Mouse (Mus musculus) adrenal gland, adult 8-10 months (tissue): ENCODE measurements around the gene Atp2b1. TPM values are rescaled to one million over a fixed set of nuclear protein-coding genes. Genes with fewer than 3 reads are reported as not detected.

Experiments
- DNase-seq: peaks from one replicate; pipeline ENCODE4 v3.0.0; 2022
- total RNA-seq, 4 experiments: library from RNA; stranded (reverse); gene quantifications; 2 replicates each; pipeline ENCODE4 v1.2.4; 2022

Atp2b1 gene
- 10 to 100 TPM; 48.0 to 69.1 (median 53.3) TPM for total RNA-seq

DNA sequence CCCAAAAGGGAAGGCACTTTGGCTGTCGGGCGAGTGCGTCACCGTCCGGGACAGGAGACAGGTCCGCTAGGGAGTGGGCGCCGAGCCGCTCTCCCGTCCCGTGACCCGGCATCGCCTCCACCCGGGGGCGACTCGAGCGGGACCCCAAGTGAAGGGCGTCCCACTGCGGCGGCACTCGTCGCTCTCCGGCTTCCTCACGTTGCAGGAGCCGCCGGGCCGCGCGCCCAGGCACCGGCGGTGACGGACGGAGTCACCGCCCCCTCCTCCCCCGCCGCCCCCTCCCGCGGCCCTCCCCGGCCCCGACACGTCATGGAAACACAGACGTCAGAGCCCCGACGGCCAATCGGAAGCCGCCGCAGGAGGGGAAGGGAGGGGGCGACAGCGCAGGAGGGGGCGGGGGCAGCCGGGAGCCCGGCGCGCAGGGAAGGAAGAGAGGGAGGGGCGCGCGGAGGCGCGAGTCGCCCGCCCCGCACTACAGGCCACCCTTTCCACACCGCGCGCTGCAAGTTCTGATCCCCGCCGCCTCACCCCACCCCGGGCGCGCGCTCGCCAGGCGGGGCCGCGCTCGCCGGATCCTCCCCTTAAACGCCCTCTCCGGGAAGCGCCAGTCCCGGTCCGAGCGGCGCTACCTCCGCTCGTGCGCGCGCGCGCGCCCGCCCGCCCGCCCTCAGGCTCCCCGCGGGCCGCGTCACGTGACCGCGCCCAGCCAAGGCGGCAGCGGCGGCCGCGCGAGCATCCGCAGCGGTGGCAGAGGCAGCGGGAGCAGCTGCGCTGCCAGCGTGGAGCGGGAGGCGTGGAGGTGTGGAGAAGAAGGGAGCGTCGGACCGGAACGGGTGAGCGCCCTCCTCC is at the start of gene Atp2b1:
Gene Atp2b1, plus strand, starts transcription at position 446 of the 849 bp plus-strand sequence.
- peak; percentile 94 for DNase-seq

DNA sequence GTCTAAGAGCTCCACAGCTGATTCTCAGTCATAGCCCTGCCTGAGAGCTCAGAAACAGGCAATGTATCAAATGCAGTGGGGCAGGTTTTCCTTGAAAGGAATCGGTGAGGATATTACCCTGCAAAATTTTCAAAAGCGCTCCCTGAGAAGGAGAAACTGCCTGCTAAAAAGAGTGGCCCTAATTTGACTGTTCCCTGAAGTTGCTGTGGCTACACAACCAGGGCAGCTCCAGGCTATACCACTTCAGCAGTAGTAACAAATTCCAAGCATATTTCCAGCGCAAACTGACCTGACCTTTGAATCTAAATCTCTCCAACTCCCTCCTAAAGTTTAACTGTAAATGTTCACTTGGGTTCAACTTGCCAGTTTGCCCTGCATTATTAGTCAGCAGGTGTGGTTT is 49.4 kb upstream of the Atp2b1 start:
- DNase-seq = no peak

DNA sequence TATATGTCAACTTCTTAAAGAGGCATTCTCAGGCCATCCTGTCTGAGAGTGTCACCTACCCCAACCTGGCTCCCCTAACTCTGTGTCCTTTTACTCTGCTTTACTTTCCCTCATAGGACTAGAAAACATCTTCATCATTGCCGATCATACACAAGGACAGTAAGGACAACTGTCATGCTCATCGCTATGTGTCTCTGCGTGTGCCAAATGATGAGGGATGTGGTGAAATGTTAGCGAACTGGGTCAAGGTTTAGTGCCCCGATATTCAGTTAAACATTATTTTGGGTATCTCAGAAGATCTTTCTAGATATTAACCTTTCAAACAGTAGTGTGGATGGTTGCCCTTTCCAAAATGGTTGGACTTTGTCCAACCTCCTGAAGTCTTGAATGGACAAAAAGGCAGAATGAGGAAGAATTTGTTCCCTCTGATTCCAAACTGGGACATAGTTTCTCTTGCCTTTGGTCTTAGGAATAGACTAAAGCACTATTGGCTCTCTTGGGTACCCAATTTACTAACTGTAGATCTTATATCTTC is 47.3 kb upstream of the Atp2b1 start:
- DNase-seq = peak; percentile 15

DNA sequence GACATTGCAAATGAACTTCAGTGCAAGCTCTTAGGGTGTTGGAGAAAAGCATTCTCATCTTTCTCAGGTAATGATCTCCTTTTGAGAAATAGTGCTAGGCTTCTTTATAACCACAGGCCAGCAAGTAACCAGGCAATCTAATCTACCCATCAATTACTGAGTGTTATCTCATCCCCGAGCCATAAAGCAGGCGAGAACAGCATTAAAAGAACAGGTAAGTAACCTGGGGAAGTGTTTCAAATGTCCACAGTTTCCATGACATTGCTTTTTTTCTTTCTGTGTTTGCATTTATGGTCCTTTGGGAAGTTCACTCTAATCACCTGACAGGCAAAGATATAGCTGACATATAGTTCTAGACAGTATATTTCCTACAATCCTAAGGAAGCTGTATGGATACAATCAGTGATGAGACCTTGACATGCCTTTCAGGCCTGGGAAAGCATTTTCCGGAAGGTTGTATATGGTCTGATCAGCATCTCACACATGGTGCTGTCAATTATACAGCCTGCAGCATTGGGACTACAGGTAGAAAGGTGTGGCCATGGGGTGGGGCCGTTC is 45.8 kb upstream of the Atp2b1 start:
- no peak for DNase-seq

DNA sequence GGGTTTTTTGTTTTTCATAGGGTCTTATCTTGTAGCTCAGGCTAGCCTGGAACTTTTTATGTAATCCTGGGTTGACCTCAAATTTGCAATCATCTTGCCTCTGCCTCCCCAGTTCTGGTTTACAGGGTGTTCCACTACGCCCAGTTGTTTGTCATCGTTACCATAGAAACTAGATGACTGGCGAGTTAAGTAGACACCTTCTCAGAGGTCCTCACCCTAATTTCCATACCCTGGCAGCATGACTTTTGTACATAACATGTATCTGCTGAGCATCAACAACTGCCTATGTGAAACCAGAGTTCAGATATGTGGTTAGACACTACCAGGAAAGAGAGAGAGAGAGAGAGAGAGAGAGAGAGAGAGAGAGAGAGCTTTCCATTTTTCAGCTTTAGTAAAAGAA is 36.4 kb upstream of the Atp2b1 start:
- DNase-seq = no peak

DNA sequence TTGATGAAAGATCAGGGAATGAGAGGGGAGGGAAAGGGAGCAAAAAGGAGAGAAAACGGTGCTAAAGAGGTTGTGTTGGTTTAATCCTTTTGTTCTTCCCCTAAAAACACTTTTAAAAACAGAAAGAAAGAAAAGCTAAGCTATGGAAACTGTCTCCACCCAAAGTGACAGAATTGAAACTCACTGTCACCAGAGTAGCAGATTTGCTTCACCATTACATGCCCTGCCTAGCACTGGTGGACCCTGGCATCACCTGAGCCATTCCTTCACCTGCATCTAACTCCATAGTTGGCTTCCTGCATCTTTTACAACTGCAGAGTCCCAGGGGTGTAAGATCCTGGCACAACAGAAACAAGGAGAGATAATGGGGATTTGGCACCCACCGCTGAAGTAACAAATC is 35.6 kb upstream of the Atp2b1 start:
- DNase-seq = no peak

DNA sequence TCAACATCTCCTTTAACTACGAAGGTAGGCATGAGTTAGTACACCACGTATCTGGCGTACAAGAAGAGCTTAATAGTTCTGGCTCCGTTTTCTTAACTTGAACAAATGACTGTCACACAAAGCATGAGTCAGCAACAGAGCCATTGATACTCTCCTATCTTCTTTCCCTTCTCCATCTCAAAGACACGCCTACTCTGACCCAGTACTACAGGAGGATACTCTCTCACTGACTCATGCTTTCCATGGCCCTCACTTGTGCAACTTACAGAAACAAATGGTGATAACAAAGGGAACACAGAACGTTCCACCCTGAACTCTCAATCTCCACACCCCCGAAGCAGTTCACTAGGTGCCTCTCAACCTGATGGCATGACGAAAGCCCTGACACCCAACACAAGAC is 34.1 kb upstream of the Atp2b1 start:
- DNase-seq = peak; percentile 53

DNA sequence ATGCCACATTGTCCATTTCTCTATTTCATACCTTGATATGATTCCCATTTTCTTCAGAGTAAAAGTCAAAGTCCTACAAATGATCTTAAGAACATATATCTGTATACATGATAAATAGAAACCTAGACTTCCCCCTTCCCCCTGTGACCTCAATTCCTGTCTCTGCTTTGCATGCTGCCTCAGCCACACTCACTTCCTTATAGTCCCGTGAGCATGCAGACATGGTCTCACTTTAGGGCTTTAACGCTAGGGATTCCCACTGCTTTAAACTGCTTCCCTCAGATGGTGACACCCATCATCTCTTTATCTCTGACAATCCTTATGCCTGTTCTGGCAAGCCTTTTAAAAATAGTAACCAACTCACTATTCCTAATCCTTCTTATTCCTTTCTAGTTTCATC is 33.5 kb upstream of the Atp2b1 start:
- DNase-seq = no peak

DNA sequence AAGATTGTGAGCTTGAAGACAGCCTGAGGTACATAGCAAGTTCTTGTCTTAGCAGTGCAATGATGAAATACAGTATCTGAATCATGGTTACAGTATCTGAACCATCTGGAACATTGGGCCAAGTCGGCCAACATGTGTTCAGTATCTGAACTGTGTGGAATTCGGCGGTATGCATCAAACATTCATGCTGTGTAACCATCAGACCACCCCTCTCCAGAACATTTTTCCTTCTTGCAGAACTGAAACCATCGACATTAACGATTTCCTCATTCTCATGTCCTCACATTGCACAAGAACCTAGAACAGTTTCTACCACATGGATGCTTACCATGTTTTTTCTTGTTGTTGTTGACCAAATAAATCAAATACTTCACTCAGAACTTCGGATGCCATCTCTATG is 32.7 kb upstream of the Atp2b1 start:
- DNase-seq = no peak

DNA sequence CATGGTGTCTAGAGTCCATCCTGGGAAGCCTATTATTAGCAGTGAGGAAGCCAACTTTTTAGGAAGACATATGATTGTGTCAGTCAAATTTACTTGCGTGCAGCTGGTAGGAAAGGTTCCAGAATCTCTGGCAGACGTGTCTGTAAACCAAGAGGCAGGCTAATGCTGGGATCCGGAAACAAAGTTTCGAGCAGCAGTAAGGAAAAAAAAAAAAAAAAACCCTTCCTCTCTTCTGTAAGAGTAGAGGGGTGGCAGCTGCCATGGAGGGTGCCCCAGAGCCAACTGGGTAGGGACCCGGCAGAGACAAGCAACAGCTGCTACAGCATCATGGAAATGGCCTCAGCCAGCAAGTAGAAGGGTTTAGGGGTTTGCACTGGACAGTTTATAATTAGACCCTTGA is 31.6 kb upstream of the Atp2b1 start:
- DNase-seq = no peak

DNA sequence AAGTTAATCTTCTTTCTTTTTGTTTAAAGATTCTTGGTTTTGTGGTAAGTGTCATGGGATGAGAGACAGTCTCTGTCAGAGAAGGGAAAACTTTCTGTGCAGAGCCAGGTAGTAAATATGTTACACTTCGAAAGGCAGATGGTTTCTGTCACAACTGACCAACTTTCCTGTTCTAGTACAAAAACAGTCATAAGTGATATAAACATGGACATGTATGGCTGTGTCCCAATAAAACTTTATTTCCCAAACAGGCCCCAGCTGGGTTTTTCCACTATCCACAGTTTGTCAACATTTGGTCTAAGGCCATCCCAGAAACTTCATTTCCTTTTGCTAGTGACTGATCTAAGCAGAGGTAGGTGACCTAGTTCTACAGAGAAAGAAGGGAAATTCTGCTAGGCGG is 29.8 kb upstream of the Atp2b1 start:
- no peak for DNase-seq

DNA sequence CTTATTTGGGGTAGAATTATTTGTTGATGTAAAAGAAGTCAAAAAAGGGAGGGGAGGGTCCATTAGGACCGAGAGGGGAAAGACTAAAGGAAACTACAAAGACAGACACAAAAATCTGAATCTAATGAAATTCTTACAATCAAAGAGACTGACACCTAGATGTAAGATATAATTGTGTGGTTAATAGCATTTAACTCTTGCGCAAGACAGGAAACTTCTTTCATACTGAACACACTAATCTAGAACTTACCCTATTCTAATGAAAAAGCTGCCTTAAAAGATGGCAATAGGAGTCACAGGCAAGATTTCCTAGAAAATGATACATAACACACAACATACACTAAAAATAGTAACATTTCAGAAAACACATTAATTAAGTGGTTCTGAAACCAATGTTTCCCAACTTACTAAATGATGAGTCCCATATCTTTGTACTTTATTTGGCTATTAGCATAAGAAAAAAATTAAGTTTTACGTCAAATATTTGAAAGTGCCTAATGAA is 27.4 kb upstream of the Atp2b1 start:
- DNase-seq = no peak

DNA sequence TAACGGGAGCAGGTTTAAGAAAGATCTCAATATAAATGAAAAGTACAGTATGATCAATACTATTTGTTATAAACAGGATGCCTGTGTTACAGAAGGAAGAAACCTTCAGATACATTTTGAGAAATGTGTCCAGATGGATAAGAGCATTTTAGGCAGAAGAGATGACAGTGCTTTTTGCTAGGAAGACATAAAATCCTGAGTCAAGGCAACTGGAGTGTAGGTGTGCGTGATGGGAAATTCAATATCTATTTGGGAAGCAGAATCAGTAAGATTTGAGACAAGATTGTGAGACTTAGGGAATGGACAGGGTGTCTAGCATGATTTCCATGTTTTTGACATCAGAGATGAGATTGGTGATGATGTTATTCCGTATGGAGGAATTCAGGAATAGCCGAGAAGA is 22.8 kb upstream of the Atp2b1 start:
- DNase-seq = no peak

DNA sequence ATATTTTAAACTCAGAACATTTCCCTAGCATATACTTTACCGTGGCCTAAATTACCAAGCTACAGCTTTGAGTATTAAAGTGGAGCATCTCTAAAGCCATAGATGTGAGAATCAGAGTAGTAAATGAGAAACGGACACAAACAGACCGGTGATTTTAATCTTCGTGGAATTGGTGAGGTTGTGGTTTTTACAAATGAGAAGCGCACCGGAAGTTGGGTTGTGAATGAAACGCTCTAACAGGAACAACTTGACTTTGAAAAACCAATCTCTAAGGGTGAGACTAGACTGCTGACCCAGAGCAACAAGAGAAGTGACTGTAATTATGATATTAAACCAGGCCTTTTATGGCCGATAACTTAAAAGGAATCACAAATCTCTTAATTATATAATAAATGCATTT is 16.7 kb upstream of the Atp2b1 start:
- no peak for DNase-seq

DNA sequence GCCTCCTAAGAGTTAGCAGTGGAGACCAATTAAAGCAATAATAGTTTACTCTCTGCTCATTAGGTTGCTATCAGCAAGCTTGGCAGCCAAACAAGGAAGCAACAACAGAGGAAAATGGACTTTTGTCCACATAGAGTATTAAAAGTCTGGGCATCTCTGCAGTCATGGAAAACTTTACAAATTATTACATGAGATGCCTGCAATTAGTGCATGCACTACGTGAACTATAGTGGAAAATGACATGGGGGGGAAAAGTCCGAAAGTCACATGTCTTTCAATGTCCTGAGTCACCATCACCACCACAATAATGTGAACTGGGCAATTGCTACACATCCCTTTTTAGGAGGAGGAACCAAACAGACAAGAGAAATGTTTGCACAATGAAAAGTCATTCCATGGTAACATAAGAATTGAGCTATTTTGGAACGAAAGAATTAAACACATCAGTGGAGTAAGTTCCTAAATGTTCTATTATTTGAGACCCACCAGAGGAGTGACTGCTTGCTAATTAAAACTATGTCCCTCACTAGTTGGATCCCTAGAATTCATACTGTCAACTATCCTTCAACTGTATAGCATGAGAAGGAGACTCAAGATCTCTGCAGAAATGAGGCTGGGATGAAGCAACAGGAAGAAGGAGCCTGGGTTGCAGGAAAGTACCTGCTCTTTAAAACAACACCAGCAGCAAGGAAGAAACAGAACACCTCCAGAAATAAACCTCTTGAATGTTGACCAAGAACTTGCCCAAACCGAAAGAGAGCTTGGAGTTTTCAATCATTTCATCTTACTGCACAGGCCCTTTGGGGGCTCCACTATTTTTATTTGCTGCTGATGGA is 16.1 kb upstream of the Atp2b1 start:
- no peak for DNase-seq

DNA sequence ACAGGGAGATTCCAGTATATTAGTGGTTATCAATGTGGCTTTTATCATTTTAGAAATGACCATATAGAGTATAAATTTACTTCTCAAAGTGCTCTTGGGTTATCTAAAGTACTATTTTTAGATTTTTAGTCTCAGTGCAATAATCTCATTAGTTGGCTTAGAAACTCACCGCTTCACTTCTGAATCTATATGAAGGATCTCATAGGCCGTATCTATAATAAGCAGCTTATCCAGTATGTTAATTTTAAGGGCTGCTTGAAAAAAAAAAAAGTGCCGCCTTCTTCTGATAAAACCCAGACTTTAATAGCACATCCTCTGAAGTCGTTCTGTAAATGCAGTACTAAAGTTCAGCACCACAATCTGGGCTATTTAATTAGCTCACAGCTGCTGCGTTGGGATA is 12.7 kb upstream of the Atp2b1 start:
- no peak for DNase-seq

DNA sequence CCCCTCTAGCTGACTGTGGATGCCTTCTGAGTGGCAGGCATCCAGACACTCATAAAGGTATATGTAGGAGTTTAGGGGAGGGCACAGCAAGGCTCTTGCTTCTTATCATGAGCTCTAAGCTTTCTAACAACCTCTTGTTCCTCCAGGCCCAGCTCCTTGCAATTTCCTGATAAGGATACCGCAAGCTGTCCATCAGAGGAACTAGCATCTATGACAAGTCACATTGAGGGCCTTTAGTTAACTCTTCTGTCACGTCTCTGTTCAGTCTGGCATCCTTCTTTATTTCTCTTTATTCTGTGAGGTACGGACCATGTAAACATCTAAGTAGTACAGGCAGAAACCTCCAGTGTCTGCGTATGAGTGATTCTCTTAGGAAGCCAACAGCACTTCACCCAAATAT is 8.2 kb upstream of the Atp2b1 start:
- no peak for DNase-seq

DNA sequence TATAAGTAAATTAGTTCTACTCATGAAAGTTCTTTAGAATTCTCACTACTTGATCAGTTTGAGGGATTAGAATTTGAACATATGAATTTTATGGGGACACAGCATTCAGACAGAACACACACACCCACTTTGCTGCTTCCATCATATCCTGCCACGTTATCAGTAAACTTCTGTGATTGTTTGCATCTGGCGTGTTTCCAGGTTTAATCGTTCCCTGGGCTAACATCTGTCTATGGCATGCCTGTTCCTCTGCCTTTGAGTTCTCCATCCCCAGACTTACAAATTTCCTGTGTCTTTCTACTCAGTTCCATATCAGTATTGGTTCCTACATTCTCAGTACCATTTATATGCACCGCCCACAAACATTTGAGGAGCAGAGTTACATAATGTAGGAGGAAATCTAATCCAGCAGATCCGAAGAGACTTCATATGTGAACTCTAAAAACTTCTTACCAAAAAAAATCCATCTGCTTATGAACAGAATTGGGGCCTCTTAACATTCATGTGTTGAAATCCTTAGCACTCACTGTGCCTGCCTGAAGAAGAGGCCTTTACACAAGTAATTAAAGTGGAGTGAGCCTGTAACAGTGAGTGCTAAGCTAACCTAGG is 7.2 kb upstream of the Atp2b1 start:
- no peak for DNase-seq

DNA sequence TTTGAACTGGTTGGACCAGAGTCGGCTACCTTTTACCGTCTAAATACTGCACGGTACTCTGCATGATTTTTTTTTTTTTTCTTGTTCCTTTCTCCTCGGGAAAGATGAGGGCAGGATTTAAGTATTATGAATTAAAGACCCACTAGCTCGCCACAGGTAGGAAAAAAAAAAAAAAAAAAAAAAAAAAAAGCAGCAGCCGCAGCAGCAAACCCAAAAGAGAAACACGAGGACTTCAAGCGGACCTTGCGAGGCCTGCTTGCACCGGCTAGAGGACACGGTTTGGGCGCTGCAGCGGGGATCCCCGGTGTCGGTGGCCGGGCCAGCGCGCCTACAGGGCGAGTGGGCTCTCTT is 621 bp upstream of the Atp2b1 start:
- no peak for DNase-seq

DNA sequence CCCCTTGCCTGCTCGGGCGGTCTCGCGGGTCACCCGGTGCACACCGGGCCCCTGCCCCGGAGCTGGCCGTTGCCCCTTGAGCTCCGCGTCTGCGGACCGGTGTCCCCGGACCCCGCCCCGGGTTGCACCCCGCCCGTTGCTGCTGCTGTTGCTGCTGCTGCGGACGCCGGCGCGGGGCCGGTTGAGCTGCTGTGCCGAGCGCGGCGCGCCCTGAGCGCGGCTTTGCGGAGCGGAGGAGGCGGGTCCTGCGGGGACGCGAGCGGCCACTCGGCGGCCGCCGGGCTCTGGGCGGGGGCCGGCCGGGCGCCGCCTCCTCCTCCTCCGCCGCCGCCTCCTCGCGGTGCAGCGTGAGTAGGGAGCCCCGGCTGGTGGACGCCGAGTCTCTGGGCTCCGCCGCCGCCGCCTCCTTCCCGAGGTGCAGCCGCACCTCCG is 620 bp downstream of the Atp2b1 start:
- DNase-seq = peak; percentile 79

DNA sequence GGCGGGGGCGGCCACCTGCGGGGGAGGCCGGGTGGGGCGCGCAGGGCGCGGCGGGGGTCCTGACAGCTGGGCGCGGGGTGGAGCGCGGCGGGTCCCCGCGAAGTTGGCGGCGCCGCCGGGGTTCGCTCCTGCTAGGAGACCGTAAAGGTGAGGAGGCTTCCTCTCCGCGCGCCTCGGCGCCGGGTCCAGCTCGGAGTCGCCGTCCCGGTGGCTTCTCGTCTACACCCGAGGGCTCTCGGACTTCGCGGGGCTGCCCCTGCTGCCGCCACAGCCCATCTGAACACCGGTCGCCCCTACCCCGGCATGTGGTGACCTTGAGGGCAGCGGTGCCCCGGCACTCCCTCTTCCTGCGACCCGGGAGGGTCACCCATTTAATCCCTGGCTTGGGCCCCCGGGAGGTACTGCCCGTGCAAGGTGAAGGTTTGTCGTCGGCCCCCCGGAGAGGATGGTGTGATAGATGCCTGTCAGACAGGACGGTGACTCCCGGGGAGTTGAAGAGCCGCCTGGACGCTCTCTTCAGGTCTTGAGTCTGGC is 1.3 kb downstream of the Atp2b1 start:
- peak; percentile 38 for DNase-seq
